ENCODE assay signal across 24 mouse cellular contexts in genomic region chr10:45288351-45288750, GRCm38 (mm10). TPM values are rescaled to one million over a fixed set of nuclear protein-coding genes. Genes with fewer than 3 reads are reported as not detected.
DNase-seq lines count a peak whose midpoint lies in the region; ATAC-seq lines count a peak whose summit lies in the region.
"Had no signal": no experiment of that assay in that cellular context is flagged by ENCODE, and none has a peak within 500 bp of the region (broad histone marks: within the 10 kb centered on the region; RNA-seq: fewer than 3 reads in every experiment).

No protein-coding gene starts in this region.

- ATAC-seq in heart, embryonic 15.5 days (replicated peaks; ENCODE audit: insufficient number of reproducible peaks, insufficient read depth, low FRiP score, low read depth) = no peak
- ATAC-seq in midbrain, embryonic 14.5 days (ENCODE audit: low FRiP score, low TSS enrichment) = no peak
- ATAC-seq: CD4-positive, CD25-positive, alpha-beta regulatory T cell, adult 4 months; intestine, postnatal 0 days had no signal

- H3K4me2 ChIP-seq in heart, embryonic 15.5 days = peak overlapping the region; percentile 85
- H3K4me2 ChIP-seq in midbrain, embryonic 14.5 days (ENCODE audit: low read length) = no peak overlapping the region

- peak overlapping the region; percentile 90 for H3K27ac ChIP-seq in heart, embryonic 15.5 days
- no peak overlapping the region for H3K27ac ChIP-seq in midbrain, embryonic 10.5 days (replicated peaks)
- H3K27ac ChIP-seq in midbrain, embryonic 14.5 days (replicated peaks; ENCODE audit: low read depth, low read length) = no peak overlapping the region
- H3K27ac ChIP-seq: embryonic facial prominence, embryonic 12.5 days; forebrain, embryonic 12.5 days; layer of hippocampus, adult 2 months; liver, embryonic 14.5 days had no signal

- H3K9ac ChIP-seq in heart, embryonic 15.5 days = peak overlapping the region; percentile 88
- H3K9ac ChIP-seq in midbrain, embryonic 14.5 days (replicated peaks; ENCODE audit: low read length) = no peak overlapping the region
- H3K9ac ChIP-seq: liver, embryonic 14.5 days had no signal

- H3K27me3 ChIP-seq in heart, embryonic 15.5 days = peaks cover 12% of the 10 kb centered on the region; the same call in 1 of the 2 replicates
- peaks cover 54% of the 10 kb centered on the region for H3K27me3 ChIP-seq in midbrain, embryonic 10.5 days (ENCODE audit: low read depth, poor library complexity, severe bottlenecking)
- H3K27me3 ChIP-seq in midbrain, embryonic 14.5 days (ENCODE audit: control insufficient read depth, insufficient read depth, low read length) = peaks cover 24% of the 10 kb centered on the region

- peaks cover 32% of the 10 kb centered on the region for H3K4me1 ChIP-seq in heart, embryonic 15.5 days (replicated peaks)
- peaks cover 11% of the 10 kb centered on the region for H3K4me1 ChIP-seq in midbrain, embryonic 10.5 days
- H3K4me1 ChIP-seq in midbrain, embryonic 14.5 days (ENCODE audit: control insufficient read depth, insufficient read depth, low read length) = 0 out of 2 replicates have a peak, but pooled peaks cover 8% of the 10 kb centered on the region
- H3K4me1 ChIP-seq: embryonic facial prominence, embryonic 12.5 days had no signal

- peak overlapping the region; percentile 77 for H3K4me3 ChIP-seq in heart, embryonic 15.5 days
- no peak overlapping the region for H3K4me3 ChIP-seq in midbrain, embryonic 10.5 days
- no peak overlapping the region for H3K4me3 ChIP-seq in midbrain, embryonic 14.5 days (replicated peaks; ENCODE audit: low read depth, low read length)
- H3K4me3 ChIP-seq: erythroblast, embryonic 14.5 days had no signal

- intact Hi-C loops in heart, postnatal 36 days (cut with DNase I) = loop anchor here (5.0 kb wide), 1 partner anchor 49 kb away; the partner anchor contains the start of gene Bves
- intact Hi-C loops in heart, postnatal 10 days (cut with DNase I) = loop anchor here (2.0 to 5.0 kb wide), 2 partner anchors 48 to 56 kb away; no protein-coding TSS in a partner anchor

- no peaks in the 10 kb centered on the region for H3K9me3 ChIP-seq in heart, embryonic 15.5 days (replicated peaks)
- peaks cover 4% of the 10 kb centered on the region; the same call in 1 of the 2 replicates for H3K9me3 ChIP-seq in midbrain, embryonic 10.5 days (replicated peaks)
- no peaks in the 10 kb centered on the region for H3K9me3 ChIP-seq in midbrain, embryonic 14.5 days (ENCODE audit: control insufficient read depth, low read length)
- H3K9me3 ChIP-seq: embryonic facial prominence, embryonic 12.5 days; forebrain, embryonic 12.5 days; G1E had no signal

- DNase-seq in heart, adult 11 months = peak; percentile 34
- DNase-seq in heart, postnatal 36 days = no peak
- no peak for DNase-seq in heart, postnatal 10 days
- DNase-seq in ES-CJ7 (ENCODE audit: low read depth, low spot score) (peak; percentile 83), ZHBTc4 (ENCODE audit: low read depth, low spot score) (peak; percentile 57)
- no peak for DNase-seq in midbrain, embryonic 10.5 days (ENCODE audit: low spot score)
- no peak for DNase-seq in midbrain, embryonic 14.5 days
- DNase-seq: adrenal gland, postnatal 10 days; cerebellum, adult 18-20 months; kidney, postnatal 25 days; lung, embryonic 14.5 days; lung, postnatal 36 days; thymus, adult 18-20 months; thymus, postnatal 36 days had no signal

- no peaks in the 10 kb centered on the region for H3K36me3 ChIP-seq in heart, embryonic 15.5 days
- H3K36me3 ChIP-seq in midbrain, embryonic 10.5 days = no peaks in the 10 kb centered on the region
- H3K36me3 ChIP-seq in midbrain, embryonic 14.5 days (ENCODE audit: control insufficient read depth, insufficient read depth, low read length) = no peaks in the 10 kb centered on the region
- H3K36me3 ChIP-seq: embryonic facial prominence, embryonic 12.5 days; forebrain, embryonic 12.5 days; G1E had no signal

- 39% methylated on average over 7 of the region's 7 CpGs for WGBS in heart, embryonic 15.5 days
- 47% methylated on average over 7 of the region's 7 CpGs for WGBS in midbrain, embryonic 10.5 days
- 58% methylated on average over 7 of the region's 7 CpGs for WGBS in midbrain, embryonic 14.5 days

RNA-seq across cellular contexts. Expression of gene Bves, which starts 47.2 kb away (rescaled TPM):
- total RNA-seq in heart, postnatal 36 days (2021) = 10 to 100 TPM; 34.9 to 35.6 TPM
- 93.9 and 117 TPM in 2 replicates for polyA plus RNA-seq in heart, embryonic 15.5 days (2015; fragmentation: Nextera tagmentation; extraction: Ambion mirVana)
- 10 to 100 TPM; 47.9 to 50.7 TPM for total RNA-seq in heart, postnatal 10 days (2021)
- polyA plus RNA-seq in midbrain, embryonic 10.5 days (2016; fragmentation: Nextera tagmentation; extraction: Ambion mirVana) = 2.3 and 2.6 TPM in 2 replicates
- 1.5 and 2.1 TPM in 2 replicates for polyA plus RNA-seq in midbrain, embryonic 14.5 days (2014; fragmentation: Nextera tagmentation; extraction: Ambion mirVana)
- total RNA-seq: neutrophil, adult 5-6 weeks had no signal
- polyA plus RNA-seq: CD4-positive, CD25-positive, alpha-beta regulatory T cell, adult 4 months; erythroblast, embryonic 14.5 days; G1E had no signal

Comparison
In these comparisons a context has a peak if more than half of its experiments do, and no peak if none do; other contexts are left out.
1. DNase-seq: peak in heart, adult 11 months (single experiment), ES-CJ7 (single experiment) and ZHBTc4 (single experiment); none in heart, postnatal 36 days (0 of 2), heart, postnatal 10 days (0 of 2), midbrain, embryonic 10.5 days (single experiment) and midbrain, embryonic 14.5 days (single experiment).
2. RNA of gene Bves, which starts 47.2 kb away (polyA plus RNA-seq): 93.9 to 117 TPM in heart, embryonic 15.5 days; 2.3 to 2.6 TPM in midbrain, embryonic 10.5 days and 1.5 to 2.1 TPM in midbrain, embryonic 14.5 days; every median in the first group is over 10 times any median in the second.